Mouse (Mus musculus) megakaryocyte progenitor cell, adult 5-6 weeks (primary cell): ENCODE measurements around the gene Clmn. TPM values are rescaled to one million over a fixed set of nuclear protein-coding genes. Genes with fewer than 3 reads are reported as not detected.

Source experiments
- ATAC-seq: replicated peaks from 2 replicates; pipeline ENCODE4 v1.8.0; 2016; ENCODE audit warnings: mild to moderate bottlenecking, moderate TSS enrichment, inconsistent platforms; ENCODE audit not compliant: poor library complexity
- total RNA-seq, 2 experiments: library from RNA; stranded (forward) in 1 of 2; stranded (reverse) in 1 of 2; fragments of 157-497, 149-512 nt in 1 of 2; fragments of 200-1000 nt in 1 of 2; gene quantifications; 2 replicates each; pipeline versions ENCODE4 v1.2.3 to v1.2.4; 2015 to 2017

The Clmn gene
- total RNA-seq (2015) (0.10 TPM in 1 of 2 replicates, not detected in the other), total RNA-seq (2017) (not detected in 2 replicates)

- peak; percentile 38 for ATAC-seq
Measured at GRCm38 (mm10) chr12:104864439-104865165, at the start of gene Clmn. Clmn (minus strand) TSS chr12:104865076.

GRCm38 (mm10) chr12:104912990-104913389 lies 48.1 kb upstream of the Clmn start:
- no peak for ATAC-seq

GRCm38 (mm10) chr12:104912281-104912933 lies 47.5 kb upstream of the Clmn start:
- no peak for ATAC-seq

- no peak for ATAC-seq
Measured at GRCm38 (mm10) chr12:104909750-104910149, 44.9 kb upstream of the Clmn start.

- no peak for ATAC-seq
Measured at GRCm38 (mm10) chr12:104908986-104909385, 44.1 kb upstream of the Clmn start.

- peak; percentile 70 for ATAC-seq
Measured at GRCm38 (mm10) chr12:104908024-104908781, 43.3 kb upstream of the Clmn start.

- peak; percentile 43; the same call in 1 of the 2 replicates for ATAC-seq
Measured at GRCm38 (mm10) chr12:104907133-104907532, 42.3 kb upstream of the Clmn start.

GRCm38 (mm10) chr12:104904138-104904537 lies 39.3 kb upstream of the Clmn start:
- ATAC-seq = no peak

- ATAC-seq = no peak
Measured at GRCm38 (mm10) chr12:104902392-104903053, 37.6 kb upstream of the Clmn start.

- no peak for ATAC-seq
Measured at GRCm38 (mm10) chr12:104901320-104901719, 36.4 kb upstream of the Clmn start.

- ATAC-seq = no peak
Measured at GRCm38 (mm10) chr12:104899835-104900234, 35.0 kb upstream of the Clmn start.

GRCm38 (mm10) chr12:104899161-104899560 lies 34.3 kb upstream of the Clmn start:
- no peak for ATAC-seq

GRCm38 (mm10) chr12:104898718-104899117 lies 33.8 kb upstream of the Clmn start:
- 0 out of 2 replicates have a peak, but pooled peaks have one; percentile 54 for ATAC-seq

GRCm38 (mm10) chr12:104897051-104897618 lies 32.3 kb upstream of the Clmn start:
- ATAC-seq = no peak

- no peak for ATAC-seq
Measured at GRCm38 (mm10) chr12:104896640-104897039, 31.8 kb upstream of the Clmn start.

- ATAC-seq = no peak
Measured at GRCm38 (mm10) chr12:104892245-104892644, 27.4 kb upstream of the Clmn start.

- ATAC-seq = no peak
Measured at GRCm38 (mm10) chr12:104890066-104890465, 25.2 kb upstream of the Clmn start.

- ATAC-seq = no peak
Measured at GRCm38 (mm10) chr12:104886104-104886503, 21.2 kb upstream of the Clmn start.

- no peak for ATAC-seq
Measured at GRCm38 (mm10) chr12:104882533-104882932, 17.7 kb upstream of the Clmn start.

- no peak for ATAC-seq
Measured at GRCm38 (mm10) chr12:104882061-104882460, 17.2 kb upstream of the Clmn start.
